Mouse (Mus musculus) left cerebral cortex, postnatal 10 days (tissue): ENCODE measurements around the gene Ebp. TPM values are rescaled to one million over a fixed set of nuclear protein-coding genes. Genes with fewer than 3 reads are reported as not detected.

Source experiments
- DNase-seq, 2 experiments: peaks; one replicate each; pipeline ENCODE4 v3.0.0; 2021 to 2022; ENCODE audit warnings: low spot score in 2 of 2, mixed read lengths in 1 of 2; ENCODE audit errors: extremely low spot score in 1 of 2
- intact Hi-C: fragments of 180-260 bp; cut with DNase I; formaldehyde crosslinking; loops from one replicate; pipeline ENCODE4 v1.15.1; 2025
- total RNA-seq, 2 experiments: library from RNA; stranded (reverse); gene quantifications; 2 replicates each; pipeline ENCODE4 v1.2.3; 2021

The Ebp gene
- total RNA-seq, 2 experiments from 2014 or later: 27.5 to 29.8 TPM

DNA sequence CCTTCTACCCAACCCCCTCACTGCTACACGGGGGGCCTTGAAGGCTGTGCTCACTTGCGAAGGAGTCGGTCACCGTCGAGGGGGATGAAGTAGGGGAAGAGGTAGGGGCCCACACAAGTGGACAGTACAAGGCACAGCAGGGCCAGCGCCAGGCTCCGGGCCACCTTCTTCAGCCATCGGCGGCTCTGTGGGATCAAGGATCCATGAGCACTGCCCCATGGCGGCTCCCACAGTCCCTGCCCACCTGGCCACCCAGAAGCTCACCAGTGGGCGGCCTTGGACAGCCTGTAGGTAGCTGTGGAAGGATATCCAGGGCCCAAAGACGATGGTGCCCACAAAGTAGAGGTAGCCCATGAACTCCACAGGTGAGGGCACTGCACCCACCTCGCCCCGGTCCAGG, 9.8 kb upstream of the Ebp start:
- no peak for DNase-seq
- intact Hi-C loops: no loop called here

DNA sequence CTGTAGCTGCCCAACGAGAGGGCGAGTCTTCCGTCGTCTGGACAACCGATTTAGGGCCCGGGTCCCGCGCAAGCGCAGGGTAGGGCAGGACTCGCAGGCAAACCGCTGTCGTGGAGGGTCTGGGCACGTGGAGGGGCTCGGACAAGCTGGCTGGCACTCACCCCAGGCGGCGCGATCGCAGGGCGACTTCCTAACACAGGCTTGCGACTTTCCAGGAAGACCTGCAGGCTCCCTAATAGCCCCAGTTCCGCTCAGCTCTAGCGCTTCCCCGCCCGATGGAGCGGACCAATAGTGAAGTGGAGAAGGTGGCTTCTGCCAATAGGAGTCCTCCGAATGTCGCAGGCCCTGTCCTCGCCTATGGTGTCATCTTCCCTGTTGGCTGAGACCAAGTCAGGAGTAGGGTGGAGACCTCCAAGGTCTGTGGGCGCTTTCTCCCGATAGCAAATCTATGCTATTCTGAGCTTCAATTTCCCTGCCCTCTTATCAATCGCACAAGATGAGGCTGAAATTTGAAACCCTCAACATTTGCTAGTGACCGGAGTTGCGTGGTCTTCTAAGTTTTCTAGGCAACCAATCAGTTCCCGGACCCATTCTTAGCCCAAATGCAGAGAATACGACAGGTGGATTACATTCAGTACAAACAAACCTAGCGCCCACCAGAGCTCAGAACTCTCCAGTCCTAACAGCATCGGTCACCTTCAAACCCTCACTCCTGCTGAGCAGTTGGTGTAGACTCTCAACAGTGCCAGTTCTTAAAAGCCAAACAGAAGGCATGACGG, 483 bp downstream of the Ebp start:
- intact Hi-C loops: no loop called here
- peak; percentile 74 to 82 for DNase-seq

DNA sequence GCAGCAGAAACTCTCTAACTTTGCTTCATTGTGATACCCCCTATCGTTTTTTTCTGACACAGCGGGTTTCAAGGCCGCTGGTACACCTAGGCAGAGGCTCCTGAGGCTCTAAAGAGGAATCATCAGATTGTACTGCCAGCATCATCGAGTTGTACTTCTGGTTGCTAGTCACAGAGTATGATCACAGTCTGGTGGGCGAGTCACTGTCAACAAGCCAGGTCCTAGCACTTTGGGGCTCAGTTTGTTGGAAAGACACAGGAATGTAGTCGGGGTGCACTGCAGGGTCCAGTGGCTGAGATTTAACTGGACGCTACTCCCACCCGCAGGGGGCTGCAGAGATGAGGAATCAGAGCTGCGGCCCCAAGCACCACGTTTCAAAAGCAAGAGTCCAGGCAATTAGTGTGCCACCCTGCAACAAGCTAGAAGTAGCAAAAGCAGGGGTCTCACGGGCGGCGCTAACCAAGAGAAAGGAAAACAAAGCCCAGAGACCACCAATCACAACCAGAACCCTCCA, 1.1 kb downstream of the Ebp start:
- intact Hi-C loops: no loop called here

DNA sequence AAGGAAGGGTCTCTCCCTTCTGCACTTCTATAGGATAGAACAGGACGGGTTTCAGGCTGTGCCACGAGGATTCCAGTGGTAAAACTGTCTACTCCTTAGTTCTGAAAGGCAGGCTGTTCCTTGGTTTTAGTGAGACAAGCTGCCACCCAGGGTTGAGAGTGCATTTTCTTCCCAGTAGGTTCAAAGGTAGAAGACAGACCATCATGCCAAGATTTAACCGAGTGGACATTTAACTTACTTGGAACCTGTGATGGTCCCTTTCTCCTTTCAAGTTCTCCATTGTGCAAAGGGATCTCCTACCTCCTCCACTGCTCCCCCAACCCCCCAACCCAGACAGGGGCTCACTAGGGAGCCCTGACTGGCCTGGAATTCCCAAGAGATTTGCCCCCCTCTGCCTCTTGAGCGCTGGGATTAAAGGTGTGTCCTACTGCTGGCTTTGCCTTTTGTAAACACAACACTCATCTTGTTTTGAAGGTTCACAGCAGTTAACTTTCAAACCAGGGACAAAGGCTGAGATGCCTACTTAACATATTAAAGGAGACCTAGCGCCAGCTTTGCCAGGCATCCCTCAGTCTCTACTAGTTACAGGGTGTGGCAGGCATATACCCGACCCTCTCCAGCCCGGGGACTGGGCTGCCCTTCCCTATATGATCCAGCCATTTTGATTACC, 10.3 kb downstream of the Ebp start:
- intact Hi-C loops: no loop called here
- no peak for DNase-seq

More for the DNA sequence above, 1.1 kb downstream of the Ebp start:
- no peak for DNase-seq

DNA sequence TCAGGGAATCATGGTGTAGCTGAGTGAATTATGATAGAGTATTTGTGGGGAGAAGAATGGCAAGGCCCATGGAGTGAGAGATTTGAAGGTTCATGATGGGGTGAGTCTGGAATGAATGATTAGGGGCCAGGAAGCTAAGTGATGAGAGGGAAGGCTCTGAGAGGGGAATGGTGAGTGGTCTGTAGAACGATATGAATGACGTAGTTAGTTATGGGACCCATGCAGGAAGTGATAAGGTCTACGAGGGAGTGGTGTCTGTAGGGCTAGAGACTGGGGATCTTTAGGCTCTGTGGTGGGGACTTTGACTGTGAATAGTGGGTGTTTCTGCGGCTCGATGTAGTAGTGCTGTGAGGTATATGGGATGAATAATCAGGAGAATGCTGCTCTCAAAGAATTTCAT, 13.7 kb downstream of the Ebp start:
- intact Hi-C loops: no loop called here
- DNase-seq: no peak

DNA sequence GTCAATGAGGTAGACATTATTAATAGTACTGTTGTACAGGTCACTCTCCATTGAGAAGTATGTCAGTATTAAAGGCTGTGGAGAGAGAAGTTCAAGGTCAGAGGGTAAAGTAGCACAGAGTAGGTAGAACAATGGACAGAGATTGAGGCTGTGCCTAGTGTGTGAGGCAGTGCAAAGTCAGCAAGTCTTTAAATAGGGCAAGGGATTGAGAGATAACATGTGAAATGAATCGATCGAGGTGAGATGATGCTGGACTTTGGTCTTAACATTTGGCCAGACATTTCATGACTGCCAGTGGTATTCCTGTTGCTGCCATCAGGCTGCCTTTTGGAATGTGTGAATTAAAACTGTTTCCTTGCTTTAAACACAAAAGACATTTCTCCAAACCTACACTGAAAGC, 14.4 kb downstream of the Ebp start:
- intact Hi-C loops: no loop called here
- DNase-seq: no peak

DNA sequence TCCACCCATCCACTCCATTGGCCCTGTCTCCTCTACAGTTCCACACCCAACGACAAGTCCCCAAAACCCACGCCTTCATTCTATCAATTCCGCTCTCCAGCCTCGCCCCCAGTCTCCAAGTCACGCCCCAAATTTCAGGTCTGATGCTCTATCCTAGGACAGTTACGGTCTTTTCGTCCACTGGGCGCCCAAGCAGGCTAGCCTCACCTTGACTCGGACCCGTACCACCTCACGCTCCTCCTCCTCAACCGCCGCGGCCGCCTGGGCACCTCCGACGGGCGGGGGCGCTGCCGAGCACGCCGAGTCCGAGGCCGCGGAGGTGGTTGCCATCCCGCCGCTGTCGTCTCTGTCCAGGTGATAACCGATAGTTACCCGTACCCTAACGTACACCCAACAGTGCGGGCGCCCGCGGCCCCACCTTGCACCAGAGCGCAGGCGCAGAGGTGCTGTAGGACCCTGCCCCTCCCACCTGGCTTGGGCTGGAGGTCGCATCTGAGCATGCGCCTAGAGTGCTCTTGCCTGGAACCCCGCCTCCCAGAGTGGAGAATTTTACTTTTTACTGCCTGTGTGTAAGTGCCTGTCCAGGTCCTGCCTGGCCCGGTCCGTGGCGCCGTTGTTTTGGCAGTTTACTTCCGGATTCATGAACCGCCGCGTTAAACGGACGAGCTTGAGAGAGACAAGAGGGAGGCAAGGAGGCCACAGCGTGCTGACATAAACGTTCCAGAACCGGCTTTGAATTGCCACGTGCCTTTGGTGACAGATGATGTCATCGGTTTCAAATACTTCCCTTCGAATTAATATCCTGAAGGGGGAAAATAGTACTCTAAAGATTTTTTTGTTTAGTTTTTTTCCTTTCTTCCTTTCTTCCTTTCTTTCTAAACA, 17.6 kb downstream of the Ebp start, which contains the start of gene Tbc1d25:
Gene Tbc1d25 (minus strand): TSS at position 678 of the 882 bp plus-strand sequence.
- intact Hi-C loops: no loop called here
- DNase-seq: peak; percentile 63 to 87

DNA sequence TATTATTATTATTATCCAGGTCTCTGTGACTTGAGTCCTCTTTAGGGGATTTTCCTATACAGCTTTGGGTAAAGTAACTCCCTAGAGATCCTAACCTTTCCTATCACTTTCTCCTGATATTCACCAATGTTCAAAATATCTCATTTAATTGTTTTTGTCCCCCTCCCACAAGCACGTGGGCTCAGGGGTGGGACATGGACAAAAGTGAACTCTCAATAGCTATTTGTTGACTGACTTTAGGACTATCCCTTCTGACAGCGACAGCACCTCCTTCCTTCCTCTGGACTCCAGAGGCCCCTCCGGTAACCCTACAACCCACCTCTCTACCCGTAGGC, 18.2 kb downstream of the Ebp start:
- intact Hi-C loops: no loop called here
- DNase-seq: no peak

DNA sequence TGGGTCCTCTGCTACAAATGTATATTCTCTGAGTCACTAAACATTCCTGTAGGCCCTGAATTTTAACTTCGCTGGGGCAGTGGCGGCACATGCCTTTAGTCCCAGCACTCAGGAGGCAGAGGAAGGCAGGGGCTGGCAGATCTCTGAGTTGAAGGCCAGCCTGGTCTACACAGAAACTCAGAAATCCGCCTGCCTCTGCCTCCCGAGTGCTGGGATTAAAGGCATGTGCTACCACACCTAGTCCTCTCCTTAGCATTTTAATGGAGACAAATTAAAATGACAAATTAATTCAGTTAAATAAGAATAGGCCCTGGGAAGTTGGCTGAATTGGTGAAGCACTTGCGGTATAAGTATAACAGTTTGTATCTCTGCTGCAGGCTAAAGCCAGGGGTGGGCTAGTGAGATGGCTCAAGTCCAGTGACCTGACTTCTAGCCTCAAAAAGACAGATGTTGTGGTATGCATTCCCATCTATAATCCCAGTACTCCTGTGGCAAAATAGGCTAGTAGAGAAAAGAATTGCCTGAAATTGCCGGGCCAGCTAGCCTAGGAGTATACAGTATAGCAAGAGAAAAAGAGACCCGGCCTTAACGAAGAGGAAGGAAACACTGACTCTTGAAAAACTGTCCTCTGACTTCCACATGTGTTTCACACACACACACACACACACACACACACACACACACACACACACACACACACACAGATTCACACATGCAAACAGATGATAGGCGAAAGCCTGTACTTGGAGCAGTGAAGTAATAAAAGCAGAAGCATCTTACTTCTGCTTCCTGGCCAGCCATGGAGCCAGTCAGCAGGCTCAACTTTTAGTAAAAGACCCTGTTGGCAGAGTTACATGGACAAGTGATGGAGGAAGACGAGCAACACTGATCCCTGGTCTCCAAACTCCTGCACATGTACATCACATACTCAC, 25.3 kb downstream of the Ebp start:
- intact Hi-C loops: loop anchor here (5.0 kb wide), 1 partner anchor 84 kb away; the partner anchor contains the start of gene Ftsj1
- no peak for DNase-seq

DNA sequence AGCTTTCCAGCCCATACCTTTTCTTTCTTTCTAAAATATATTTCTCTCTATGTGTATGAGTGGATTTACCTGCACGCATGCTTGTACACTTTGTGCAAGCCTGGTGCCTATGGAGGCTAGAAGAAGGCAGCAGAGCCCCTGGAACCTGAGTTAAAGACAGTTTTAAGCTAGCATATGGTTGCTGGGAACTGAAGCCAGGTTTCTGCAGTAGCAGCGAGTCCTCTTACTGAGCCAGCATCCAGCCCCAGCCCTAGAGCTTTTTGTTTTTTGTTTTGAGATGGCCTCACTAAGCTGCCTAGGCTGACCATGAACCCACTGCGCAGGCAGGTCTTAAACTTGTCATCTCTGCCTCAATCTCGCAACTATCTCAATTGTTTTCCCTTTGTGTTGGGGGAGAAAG, 28.8 kb downstream of the Ebp start:
- intact Hi-C loops: no loop called here

DNA sequence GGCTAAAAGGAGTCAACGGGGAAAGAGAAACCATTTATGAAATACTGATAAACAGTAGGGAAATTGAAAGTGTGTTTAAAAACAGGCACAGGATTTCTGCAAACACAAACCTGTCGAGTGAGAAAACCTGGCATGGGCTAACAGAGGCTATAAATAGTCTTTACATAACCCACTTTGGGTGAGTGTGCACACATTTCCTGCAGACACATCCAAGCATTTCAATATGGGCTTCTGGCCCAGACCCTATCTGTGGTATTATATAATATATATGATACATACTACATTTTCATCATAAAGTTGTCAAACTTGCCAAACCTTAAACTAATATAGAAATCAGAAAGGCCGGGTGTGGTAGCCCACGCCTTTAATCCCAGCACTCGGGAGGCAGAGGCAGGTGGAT, 30.2 kb downstream of the Ebp start:
- intact Hi-C loops: no loop called here
- DNase-seq: no peak

More for the DNA sequence above, 28.8 kb downstream of the Ebp start:
- DNase-seq: no peak

DNA sequence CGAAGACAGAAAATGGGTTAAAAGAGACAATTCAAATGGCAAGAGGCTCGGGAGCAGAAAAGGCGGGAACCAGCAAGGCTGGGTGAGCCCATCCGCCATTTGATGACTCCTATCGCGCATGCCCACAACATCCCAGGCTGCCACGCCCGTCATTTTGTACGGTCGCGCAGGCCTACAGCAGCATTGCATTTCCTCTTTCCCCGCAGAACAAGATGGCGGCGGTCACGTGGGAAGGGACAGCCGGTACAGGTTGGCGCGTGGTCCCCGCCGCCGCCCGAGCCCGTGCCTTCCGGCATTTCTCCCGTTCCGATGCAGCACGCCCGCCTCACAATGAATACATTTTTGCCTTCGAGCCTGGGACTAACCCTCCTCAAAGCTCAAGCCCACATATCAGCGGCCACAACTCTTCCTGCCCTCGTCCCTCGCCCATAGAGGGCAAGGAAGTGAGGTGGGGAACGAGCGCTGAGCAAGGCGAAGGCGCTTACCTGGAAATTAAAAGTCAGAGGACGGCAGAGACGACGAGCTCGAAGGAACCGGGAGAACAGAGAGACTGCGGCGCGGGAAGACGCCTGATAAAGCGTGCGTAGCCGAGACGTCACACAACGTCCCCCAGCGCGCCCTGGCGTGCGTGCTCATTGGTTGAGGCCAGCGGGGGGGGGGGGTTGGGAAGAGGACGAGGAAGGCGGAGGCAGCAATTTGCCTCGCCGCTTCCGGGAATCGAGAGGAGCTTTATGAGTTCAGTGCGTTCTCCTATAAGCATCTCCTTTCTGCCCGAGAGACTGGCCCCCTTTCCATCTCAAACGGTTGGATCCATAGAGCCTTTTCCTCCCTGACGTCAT, 47.9 kb downstream of the Ebp start, which contains the start of gene Rbm3:
Gene Rbm3 (minus strand): TSS at position 728 of the 839 bp plus-strand sequence.
- intact Hi-C loops: no loop called here
- DNase-seq: peak; percentile 85 to 92

DNA sequence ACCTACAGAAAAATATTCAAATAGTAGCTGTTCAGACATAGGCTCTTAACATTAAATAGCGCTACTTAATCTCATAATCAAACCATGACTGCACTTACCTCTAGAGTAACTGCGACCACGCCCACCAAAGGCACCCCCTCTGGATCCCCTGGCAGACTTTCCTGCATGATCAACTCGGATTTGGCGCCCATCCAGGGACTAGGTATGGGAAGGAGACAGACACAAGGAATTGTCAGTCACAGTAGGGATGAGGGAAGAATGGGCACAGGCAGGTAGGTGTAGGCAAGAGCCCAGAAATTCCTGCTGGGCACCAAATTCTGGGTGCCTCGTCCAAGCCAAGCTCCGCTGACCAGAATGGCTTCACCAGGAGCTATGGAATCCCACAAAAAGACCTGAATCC, 49.6 kb downstream of the Ebp start:
- intact Hi-C loops: no loop called here
- peak in 1 of 2 experiments; percentile 45 for DNase-seq

DNA sequence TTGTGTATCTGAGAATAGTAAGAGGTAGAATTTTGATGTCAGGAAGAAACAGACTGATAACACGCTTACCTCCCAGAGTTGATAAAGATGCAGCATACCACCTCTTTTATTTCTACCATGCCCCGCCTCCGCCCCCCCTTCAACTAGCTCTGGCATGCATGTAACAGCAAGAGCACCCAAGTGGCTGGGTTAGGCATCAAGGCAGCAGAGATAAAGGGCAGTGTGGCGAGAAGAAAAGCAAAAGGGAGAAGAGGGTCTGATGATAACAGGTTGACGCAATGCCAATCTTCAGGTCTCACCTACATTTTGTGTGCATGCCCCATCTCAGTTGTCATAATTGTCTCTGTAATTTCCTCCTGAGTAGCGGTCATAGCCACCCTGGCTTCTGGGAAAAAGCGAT, 50.4 kb downstream of the Ebp start:
- intact Hi-C loops: no loop called here
- DNase-seq: no peak

DNA sequence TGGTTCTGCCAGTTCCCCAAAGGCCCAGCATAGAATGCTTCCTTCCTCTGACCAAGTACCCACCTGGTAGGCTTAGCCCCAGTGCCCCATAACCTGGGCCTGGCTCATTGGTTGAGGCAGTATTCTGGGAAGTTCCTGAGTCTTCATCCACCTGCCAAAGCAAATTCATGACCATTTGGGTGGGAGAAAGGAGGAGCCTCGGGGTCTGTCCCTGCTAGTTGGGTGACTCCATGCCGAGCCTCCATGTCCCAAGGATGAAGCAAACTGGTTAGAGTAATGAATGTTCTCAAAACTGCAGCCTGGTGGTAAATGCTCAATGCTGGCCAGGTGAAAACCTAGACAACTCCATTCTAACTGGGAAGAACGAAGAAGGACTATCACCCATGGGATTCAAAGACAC, 52.3 kb downstream of the Ebp start:
- DNase-seq: no peak
- intact Hi-C loops: no loop called here

DNA sequence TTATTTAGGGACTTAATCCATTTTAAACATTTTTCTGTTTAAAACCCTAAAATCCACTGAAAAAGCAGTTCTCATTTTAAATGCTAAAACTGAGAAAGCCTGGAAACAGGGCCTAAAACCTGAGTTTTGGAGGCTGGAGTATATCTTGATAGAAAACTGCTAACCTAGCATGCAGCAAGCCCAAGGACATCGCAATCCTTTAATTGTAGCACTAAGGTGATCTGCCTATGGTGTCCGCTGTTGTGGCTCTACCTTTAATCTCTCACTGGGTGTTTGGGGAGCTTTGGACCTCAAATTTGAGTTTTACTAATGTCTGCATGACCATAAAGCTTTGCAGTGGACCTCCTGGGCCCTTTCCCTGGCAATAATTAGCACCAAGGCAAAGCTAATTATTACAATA, 52.9 kb downstream of the Ebp start:
- intact Hi-C loops: no loop called here
- no peak for DNase-seq

DNA sequence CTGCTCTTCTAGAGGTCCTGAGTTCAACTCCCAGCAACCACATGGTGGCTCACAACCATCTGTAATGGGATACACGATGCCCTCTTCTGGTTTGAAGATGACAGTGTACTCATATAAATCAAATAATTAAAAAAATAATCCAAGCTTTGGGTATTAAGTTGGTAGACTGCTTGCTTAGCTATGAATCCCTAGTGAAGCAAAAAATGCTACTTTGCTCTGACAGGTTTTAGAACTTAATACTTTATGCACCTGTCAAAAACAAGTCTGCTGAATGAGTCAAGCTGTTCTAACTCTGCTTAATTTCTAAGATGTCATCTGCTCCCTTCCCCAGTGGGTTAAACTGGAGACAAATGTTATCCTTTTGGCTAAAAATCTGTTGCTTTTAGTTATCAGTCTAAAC, 53.8 kb downstream of the Ebp start:
- no peak for DNase-seq
- intact Hi-C loops: no loop called here
